Mouse (Mus musculus) Patski (cell line): Measurements from ENCODE around the gene Rps6kc1. TPM values are rescaled to one million over a fixed set of nuclear protein-coding genes. Genes with fewer than 3 reads are reported as not detected.
A peak's percentile ranks its signal among the peaks of the same experiment; 100 is the strongest.

ENCODE experiments used
- ATAC-seq: fragments of 100-300 bp; one replicate; pipeline ENCODE4 v1.8.0; 2021
- CTCF ChIA-PET: fragments of 350-600 bp; sonication (Branson Sonifier 250); formaldehyde crosslinking; loops from one replicate; lab custom pipeline; 2022; ENCODE audit warnings: inconsistent platforms; lab: Charles Lee
- POLR2A ChIA-PET: fragments of 350-600 bp; sonication (Branson Sonifier 250); formaldehyde crosslinking; loops from one replicate; lab custom pipeline; 2022; ENCODE audit warnings: antibody characterized with exemption, inconsistent platforms; lab: Charles Lee
- DNase-seq: peaks from one replicate; pipeline ENCODE4 v3.0.0-alpha.2; 2011; ENCODE audit warnings: low read depth, low spot score
- H3K27me3 ChIP-seq: fragments of 371-371 bp; one replicate; pipeline ENCODE4 v1.5.1; 2021
- CTCF ChIP-seq: fragments of 100-300 bp; IDR thresholded peaks from one replicate; pipeline ENCODE4 v1.5.1; 2021
- in situ Hi-C: fragments of 300-500 bp; cut with MboI; formaldehyde crosslinking; loops from 3 replicates; pipeline ENCODE4 v1.11.1; 2018; ENCODE audit warnings: low pct_unique_long_range_greater_than_20kb, mixed read lengths
- polyA plus RNA-seq: library from polyadenylated mRNA; unstranded; gene quantifications from one replicate; pipeline ENCODE4 v1.2.3, GENCODE M21; 2021

The Rps6kc1 gene
- polyA plus RNA-seq, 1 experiment from 2014 or later: 16.5 TPM

GRCm38 (mm10) chr1:190816141-190816540, 95.4 kb downstream of the Rps6kc1 start:
- ChIA-PET CTCF (interaction anchor here (1.6 kb wide), 1 partner anchor 11 kb away, joined by 3 read pairs; no protein-coding TSS in a partner anchor), POLR2A (no interaction called here)
- ATAC-seq: no peak
- TF ChIP-seq CTCF: no peak
- H3K27me3 ChIP-seq: no peaks in the 10 kb centered on the region
- in situ Hi-C loops: no loop called here
- DNase-seq: no peak

- ATAC-seq (no peak), DNase-seq (no peak)
- in situ Hi-C loops: no loop called here
- no peak for TF ChIP-seq CTCF
- ChIA-PET POLR2A (interaction anchor here (1.1 kb wide), 1 partner anchor 14 kb away, joined by 4 read pairs; no protein-coding TSS in a partner anchor), CTCF (interaction anchor here (0.5 to 1.7 kb wide), 2 partner anchors 12 to 261 kb away, joined by 3 to 5 read pairs; no protein-coding TSS in a partner anchor)
- no peaks in the 10 kb centered on the region for H3K27me3 ChIP-seq
These were observed 101.2 kb downstream of the Rps6kc1 start for GRCm38 (mm10) chr1:190810408-190810807.

- H3K27me3 ChIP-seq: no peaks in the 10 kb centered on the region
- ChIA-PET POLR2A (no interaction called here), CTCF (no interaction called here)
- DNase-seq: no peak
- in situ Hi-C loops: no loop called here
- ATAC-seq: no peak
- no peak for TF ChIP-seq CTCF
These were observed 102.8 kb downstream of the Rps6kc1 start for GRCm38 (mm10) chr1:190808766-190809221.

- ChIA-PET CTCF (no interaction called here), POLR2A (no interaction called here)
- TF ChIP-seq CTCF: no peak
- in situ Hi-C loops: no loop called here
- H3K27me3 ChIP-seq: no peaks in the 10 kb centered on the region
- DNase-seq (no peak), ATAC-seq (no peak)
These were observed 104.8 kb downstream of the Rps6kc1 start for GRCm38 (mm10) chr1:190806817-190807216.

- POLR2A ChIA-PET: no interaction called here
- DNase-seq: no peak
- no peak for ATAC-seq
- H3K27me3 ChIP-seq: no peaks in the 10 kb centered on the region
- no peak for TF ChIP-seq CTCF
- in situ Hi-C loops: loop anchor here (10.0 kb wide), 1 partner anchor 754 kb away; no protein-coding TSS in a partner anchor
- CTCF ChIA-PET: interaction anchor here (1.9 kb wide), 1 partner anchor 12 kb away, joined by 5 read pairs; no protein-coding TSS in a partner anchor
These were observed 112.9 kb downstream of the Rps6kc1 start for GRCm38 (mm10) chr1:190798668-190799067.

- in situ Hi-C loops: loop anchor here (10.0 kb wide), 1 partner anchor 753 kb away; no protein-coding TSS in a partner anchor
These were observed 114.0 kb downstream of the Rps6kc1 start for GRCm38 (mm10) chr1:190797483-190798058.

GRCm38 (mm10) chr1:190796745-190797482, 114.7 kb downstream of the Rps6kc1 start:
- in situ Hi-C loops: loop anchor here (10.0 kb wide), 1 partner anchor 752 kb away; no protein-coding TSS in a partner anchor
- ChIA-PET CTCF (interaction anchor here (0.8 to 2.0 kb wide), 5 partner anchors 13 to 70 kb away, joined by 3 to 4 read pairs (median 3); no protein-coding TSS in a partner anchor), POLR2A (interaction anchor here (2.0 kb wide), 1 partner anchor 14 kb away, joined by 4 read pairs; no protein-coding TSS in a partner anchor)
- DNase-seq (no peak), ATAC-seq (peak; percentile 86)
- no peak for TF ChIP-seq CTCF
- no peaks in the 10 kb centered on the region for H3K27me3 ChIP-seq

More at GRCm38 (mm10) chr1:190797483-190798058, 114.0 kb downstream of the Rps6kc1 start:
- DNase-seq: no peak
- ATAC-seq: peak; percentile 52
- no peaks in the 10 kb centered on the region for H3K27me3 ChIP-seq
- no peak for TF ChIP-seq CTCF
- ChIA-PET POLR2A (no interaction called here), CTCF (interaction anchor here (0.8 to 1.9 kb wide), 4 partner anchors 13 to 70 kb away, joined by 3 to 5 read pairs (median 4); no protein-coding TSS in a partner anchor)

GRCm38 (mm10) chr1:190791638-190792037, 119.9 kb downstream of the Rps6kc1 start:
- ChIA-PET POLR2A (no interaction called here), CTCF (no interaction called here)
- in situ Hi-C loops: loop anchor here (10.0 kb wide), 1 partner anchor 747 kb away; no protein-coding TSS in a partner anchor
- H3K27me3 ChIP-seq: no peaks in the 10 kb centered on the region
- DNase-seq (no peak), ATAC-seq (no peak)
- TF ChIP-seq CTCF: no peak

- ATAC-seq: no peak
- no peaks in the 10 kb centered on the region for H3K27me3 ChIP-seq
- TF ChIP-seq CTCF: no peak
- DNase-seq: no peak
- ChIA-PET POLR2A (no interaction called here), CTCF (no interaction called here)
- in situ Hi-C loops: loop anchor here (10.0 kb wide), 1 partner anchor 746 kb away; no protein-coding TSS in a partner anchor
These were observed 120.8 kb downstream of the Rps6kc1 start for GRCm38 (mm10) chr1:190790720-190791119.

- CTCF ChIA-PET: no interaction called here
- H3K27me3 ChIP-seq: no peaks in the 10 kb centered on the region
- in situ Hi-C loops: no loop called here
- DNase-seq: no peak
- TF ChIP-seq CTCF: no peak
- ATAC-seq: no peak
- POLR2A ChIA-PET: no interaction called here
These were observed 133.9 kb downstream of the Rps6kc1 start for GRCm38 (mm10) chr1:190777660-190778059.
